Mouse (Mus musculus) ovary, adult 18-20 months (tissue): ENCODE data around the gene Gm10220.
"Not testable (repeated sequence)": the region's sequence is repeated elsewhere in the genome, so short reads cannot be mapped to it uniquely, and the experiment has no call there.

Source experiments
- DNase-seq: peaks from one replicate; pipeline ENCODE4 v3.0.0; 2022; ENCODE audit warnings: low spot score, mixed read lengths

The Gm10220 gene

DNA sequence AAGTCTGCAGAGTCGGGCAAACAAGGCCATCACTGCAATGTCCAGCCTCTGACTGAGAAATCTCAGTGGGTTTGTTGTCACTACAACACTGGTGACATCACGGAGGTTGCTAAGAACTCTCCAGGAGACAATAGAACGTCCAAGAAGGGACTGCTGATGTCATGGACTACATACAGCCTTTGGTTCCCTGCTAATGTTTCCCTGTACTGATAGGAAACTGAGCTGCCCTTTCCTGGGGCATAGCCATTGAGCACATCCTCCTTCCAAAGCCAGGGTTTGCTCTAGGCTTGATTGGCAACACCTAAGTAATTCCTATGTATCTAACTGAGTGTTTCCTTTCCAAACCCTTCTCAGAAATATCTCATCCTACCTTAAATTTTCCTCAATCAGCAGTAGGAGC is at the start of gene Gm10220:
Gene Gm10220 (minus strand): TSS at position 101 of the 400 bp plus-strand sequence.
- not testable (repeated sequence) for DNase-seq

DNA sequence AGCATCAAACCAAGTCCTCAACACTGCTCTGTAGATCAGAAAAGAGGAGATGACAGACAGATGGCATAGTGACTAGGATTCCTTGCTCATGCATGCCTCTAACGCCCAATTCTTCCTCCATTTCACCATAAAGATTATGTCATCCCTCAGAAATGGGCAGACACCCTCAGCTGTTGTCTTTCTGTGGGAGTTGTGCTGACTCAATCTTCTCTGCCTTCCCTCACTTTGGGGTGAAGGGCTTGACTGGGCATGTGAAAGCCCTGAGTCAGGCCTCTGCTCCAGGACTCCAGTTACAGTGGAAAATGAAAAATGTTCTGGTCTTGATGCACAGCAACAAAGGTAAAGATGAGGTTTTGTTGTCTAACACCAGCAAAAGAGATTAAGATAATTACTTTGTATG is 48.6 kb upstream of the Gm10220 start:
- DNase-seq, result no peak

DNA sequence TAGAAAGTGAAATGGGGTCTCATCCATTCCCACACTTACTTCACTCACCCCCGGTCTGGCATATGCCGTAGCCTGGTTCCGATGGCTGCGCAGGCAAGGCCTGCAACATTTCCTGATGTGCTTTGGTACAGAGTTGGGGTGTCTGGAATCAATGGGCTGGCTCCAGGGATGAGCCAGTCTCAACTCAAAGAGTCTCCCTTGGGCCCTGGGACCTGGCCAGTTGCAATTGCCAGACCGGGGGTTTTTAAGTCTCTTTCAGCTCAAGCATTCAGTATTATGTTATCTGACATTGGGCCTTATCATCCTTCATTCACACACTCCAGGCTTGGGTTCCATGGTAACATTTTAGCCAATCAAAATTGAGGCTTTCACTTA is 44.6 kb upstream of the Gm10220 start:
- peak; percentile 54 for DNase-seq

GRCm38 (mm10) chr5:26165036-26165790 is 44.0 kb upstream of the Gm10220 start:
- peak; percentile 85 for DNase-seq

DNA sequence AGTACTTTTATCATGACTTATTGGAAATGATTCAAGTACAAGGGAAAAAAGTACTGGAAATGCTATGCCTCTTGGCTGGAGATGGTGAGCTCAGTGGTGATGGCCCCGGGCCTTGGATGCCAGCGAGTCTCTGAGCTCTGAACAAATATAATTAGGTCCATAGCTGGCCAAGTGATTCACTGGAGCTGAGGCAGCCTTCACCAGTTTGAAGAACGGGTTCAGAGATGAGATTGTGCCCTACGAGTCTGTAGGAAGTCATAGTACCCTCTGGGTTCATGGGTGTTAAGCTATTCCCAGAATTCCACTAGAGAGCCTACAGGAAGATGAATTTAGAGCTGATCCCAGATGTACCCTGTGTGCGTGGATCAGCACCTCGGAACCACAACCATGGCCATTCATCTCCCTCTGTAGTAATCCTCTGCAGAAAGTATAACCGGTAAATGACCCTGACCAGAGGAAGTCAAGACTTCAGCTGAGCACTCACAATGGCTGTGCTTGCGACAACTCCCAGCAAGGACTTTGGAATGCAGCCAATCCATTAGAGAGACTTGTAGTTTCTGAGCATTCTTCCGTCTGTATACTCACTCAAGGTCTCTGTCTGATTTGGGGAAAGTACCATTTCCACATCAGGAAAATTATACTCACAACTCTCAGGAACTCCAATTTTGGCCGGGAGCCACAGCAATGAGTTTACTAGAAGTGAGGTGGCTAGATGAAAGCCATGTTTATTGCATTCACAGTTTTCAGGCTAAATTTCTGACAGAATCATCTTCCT is 36.4 kb upstream of the Gm10220 start:
- DNase-seq, result peak; percentile 46

- DNase-seq, result no peak
These were observed 21.7 kb upstream of the Gm10220 start for GRCm38 (mm10) chr5:26142891-26143290.

DNA sequence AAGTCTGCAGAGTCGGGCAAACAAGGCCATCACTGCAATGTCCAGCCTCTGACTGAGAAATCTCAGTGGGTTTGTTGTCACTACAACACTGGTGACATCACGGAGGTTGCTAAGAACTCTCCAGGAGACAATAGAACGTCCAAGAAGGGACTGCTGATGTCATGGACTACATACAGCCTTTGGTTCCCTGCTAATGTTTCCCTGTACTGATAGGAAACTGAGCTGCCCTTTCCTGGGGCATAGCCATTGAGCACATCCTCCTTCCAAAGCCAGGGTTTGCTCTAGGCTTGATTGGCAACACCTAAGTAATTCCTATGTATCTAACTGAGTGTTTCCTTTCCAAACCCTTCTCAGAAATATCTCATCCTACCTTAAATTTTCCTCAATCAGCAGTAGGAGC is 16.0 kb downstream of the Gm10220 start, which contains the start of gene 5031410I06Rik:
Gene 5031410I06Rik (minus strand): TSS at position 101 of the 400 bp plus-strand sequence.
- DNase-seq, result not testable (repeated sequence)

- DNase-seq, result not testable (repeated sequence)
These were observed 32.0 kb downstream of the Gm10220 start, which contains the start of gene Gm10471 for GRCm38 (mm10) chr5:26089191-26089590. Gm10471 (minus strand) TSS chr5:26089291.

GRCm38 (mm10) chr5:26079023-26079422 is 42.2 kb downstream of the Gm10220 start:
- not testable (repeated sequence) for DNase-seq

DNA sequence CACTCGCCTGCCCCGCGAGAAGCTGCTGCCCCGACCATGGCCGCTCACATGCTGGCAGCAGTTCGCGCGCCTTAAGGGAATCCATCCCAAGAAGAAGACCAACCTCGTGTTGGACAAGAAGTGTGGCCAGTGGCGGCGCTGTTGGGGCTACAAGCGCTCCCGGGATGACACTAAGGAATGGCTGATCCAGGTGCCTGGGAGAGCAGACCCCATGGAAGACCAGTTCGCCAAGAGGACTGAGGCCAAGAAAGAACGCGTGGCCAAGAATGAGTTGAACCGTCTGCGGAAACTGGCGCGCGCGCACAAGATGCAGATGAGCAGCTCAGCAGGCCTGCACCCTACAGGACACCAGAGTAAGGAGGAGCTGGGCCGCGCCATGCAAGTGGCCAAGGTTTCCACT is 50.5 kb downstream of the Gm10220 start:
- DNase-seq, result no peak
